Mouse (Mus musculus) right cerebral cortex, adult 2 months (tissue): ENCODE data around the gene Prr12.

Source experiments
- DNase-seq, 2 experiments: peaks; one replicate each; pipeline ENCODE4 v3.0.0; 2021 to 2022; ENCODE audit warnings: low spot score in 2 of 2

Gene Prr12

DNA sequence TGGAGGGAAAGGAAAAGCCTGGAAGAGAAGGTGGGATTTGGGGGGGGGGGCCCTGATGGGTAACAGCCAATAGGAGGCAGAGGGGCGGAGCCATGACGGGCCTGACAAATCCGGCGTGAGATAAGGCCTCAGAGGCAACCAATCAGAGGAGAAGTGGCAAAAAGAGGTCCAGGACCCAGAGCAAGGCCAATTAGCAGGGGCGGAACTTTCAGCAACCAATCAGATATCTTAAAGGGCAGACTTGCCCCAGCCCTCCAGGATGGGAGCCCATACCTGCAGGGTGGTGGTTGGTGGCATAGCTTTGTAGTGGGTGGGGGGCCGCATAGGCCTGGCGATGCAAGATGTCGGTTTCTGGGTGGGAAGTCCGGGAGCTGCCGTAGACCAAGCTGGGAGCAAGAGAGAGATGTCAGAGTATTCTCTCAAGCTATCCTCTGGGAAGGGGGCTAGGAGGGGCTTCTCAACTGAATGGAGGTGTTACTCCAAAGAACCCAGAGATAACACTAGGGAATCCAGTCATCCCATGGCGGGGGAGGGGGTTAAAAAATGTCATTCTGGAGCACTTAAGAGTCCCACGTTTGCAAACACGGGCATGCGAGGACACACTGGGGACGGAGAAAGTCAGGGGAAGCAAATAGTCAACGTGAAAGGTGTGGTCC lies 1.6 kb downstream of the Prr12 start:
- peak; percentile 60 to 74 for DNase-seq

DNA sequence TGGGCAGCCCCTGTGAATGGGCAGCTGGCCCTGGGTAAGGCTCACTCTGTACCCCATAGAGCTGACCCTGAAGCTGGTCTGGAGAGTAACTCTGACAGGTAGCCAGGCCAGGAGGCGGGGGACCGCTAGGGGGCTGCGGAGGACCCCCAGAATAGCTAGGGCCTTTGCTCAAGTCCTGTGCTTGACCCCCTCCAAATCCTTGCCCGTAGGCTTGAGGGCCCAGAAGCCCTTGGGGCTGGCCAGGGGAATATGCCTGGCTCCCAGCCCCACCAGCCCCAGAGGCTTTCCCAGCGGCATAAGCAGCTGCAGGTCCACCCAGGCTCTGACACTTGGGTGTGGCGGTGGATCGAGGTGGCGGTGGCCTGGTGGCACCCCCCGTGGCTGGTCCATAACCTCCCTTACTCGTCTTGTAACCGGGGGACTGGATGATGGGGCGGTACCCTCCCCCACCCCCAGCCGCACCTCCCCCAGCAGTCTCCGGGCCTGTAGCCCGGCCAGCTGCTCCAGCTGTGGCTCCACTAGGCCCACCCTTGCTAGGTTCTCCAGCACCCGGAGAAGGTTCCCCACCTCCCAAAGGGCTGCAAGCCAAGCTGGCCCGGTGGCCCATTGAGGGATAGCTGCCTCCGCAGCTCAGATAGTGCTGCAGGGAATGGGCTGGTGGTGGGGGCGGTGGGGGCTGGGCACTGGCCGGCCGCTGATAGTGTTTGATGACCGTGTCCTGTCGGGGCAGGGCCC lies 3.6 kb downstream of the Prr12 start:
- no peak for DNase-seq

DNA sequence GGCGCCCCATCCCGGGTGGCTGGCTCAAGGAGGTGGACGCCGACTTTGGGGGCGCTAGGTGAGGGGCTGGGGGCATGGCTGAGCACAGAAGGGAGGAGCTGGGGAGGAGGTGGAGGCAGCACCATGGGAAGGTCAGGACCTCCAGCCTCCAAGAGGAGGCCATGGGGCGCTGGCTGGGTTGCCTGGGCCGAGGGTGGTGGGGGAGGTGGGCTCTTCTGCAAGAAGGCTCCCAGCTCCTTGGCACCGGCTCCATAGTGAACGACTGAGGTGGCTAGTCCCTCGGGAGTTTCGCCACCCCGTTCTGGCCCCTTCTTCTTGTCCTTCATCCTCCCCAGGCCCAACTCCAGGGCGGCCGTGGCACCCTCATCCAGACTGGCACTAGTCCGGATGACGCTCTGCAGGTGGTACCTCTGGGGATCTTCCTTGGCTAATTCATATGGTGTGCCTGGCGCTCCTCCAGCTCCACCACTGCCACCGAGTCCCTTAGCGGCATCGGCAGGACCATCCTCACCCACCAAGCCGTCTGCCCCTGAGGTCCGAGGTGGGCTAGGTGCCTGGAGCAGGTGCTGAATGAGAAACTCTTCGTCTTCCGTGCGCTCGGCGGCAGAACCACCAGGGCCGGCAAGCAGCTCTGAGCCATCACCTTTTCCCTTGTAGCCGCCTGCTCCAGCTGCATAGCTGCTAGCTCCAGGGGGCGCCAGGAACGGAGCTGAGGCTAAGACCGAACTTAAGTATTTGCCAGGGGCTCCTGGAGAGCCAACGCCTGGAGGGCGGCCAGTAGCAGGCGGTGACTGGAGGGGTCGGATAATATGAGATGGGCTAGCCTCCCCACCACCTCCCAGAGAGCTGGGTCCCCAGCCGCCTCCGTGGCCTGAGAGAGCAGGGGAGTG lies 4.4 kb downstream of the Prr12 start:
- DNase-seq: no peak

DNA sequence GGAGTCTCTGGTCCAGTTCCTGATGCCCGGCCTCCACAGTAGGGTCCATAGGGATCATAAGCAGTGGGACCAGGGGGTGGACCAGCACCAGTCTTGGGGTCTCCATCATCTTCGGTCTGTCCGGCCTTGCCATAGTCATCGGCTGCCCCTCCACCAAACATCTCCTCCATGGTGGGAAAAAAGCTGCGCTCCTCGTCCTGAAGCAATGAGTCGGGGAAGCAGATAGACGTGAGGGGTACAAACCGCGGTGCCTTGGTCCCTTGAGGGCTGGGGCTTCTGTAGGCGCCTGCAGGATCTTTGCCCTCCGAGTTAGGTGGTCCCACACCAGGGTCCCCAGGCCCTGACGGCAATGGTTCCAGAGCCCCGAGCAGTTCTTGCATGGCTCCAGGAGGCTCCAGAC lies 5.2 kb downstream of the Prr12 start:
- no peak for DNase-seq

DNA sequence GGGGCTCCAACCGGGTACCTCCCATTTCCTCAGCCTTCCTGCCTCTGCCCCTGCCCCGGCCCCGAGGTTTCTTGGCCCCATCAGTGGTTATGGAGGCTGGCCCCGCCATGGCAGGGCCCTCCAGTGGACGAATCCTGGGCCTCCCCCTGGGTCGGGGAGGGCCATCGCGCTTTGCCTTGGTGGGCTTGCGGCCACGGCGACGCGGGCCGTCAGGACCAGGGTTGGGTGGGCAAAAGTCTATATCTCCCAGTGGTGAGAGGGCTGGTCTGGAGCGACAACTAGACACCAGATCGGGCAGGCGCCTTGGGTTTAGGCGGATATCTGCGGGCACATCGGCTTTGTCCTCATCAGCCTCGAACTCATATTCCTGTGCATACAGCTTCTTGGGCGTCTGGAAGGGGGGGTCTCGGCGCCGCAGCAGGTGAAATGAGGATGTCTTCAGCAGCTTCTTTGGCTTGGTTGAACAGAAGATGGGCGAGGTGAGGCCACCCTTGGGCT lies 5.8 kb downstream of the Prr12 start:
- DNase-seq: no peak

DNA sequence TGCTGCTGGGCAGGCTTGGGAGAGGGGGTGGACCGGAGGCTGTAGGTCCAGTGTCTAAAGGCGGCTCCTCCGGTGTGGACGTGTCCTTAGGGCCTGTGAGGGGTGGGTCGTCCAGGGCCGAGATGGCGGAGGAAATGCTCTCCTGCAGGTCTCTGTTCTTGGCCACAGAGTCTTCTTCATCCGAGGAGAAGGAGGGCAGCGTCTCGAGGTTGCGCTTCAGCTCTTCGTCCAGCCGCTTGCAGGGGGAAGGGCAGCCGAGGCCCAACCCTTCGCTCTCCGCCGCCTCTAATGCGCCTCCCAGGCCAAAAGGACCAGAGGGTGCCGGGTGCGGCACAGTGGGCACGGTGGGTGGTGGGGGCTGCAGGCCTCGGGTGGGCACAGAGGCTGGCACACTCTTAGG lies 6.9 kb downstream of the Prr12 start:
- DNase-seq: no peak

DNA sequence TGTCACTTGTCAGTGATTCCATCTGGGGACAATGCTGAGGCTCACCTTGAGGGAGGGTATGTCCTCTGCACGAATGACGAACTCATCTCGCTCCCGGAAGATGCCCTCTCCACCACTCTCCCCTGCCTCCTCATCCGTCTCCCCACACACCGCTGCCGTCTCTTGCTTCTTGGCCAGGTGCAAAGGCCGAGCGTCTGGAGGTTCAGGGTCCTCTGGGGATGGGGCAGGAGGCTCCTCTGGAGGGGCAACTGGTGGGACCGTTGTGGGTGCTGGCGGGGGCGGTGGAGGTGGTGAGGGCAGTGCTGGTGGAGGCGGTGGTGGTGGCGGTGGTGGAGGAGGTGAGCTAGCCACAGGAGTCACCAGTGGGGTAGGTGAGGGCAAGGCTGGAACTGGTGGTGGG lies 9.4 kb downstream of the Prr12 start:
- DNase-seq: no peak

DNA sequence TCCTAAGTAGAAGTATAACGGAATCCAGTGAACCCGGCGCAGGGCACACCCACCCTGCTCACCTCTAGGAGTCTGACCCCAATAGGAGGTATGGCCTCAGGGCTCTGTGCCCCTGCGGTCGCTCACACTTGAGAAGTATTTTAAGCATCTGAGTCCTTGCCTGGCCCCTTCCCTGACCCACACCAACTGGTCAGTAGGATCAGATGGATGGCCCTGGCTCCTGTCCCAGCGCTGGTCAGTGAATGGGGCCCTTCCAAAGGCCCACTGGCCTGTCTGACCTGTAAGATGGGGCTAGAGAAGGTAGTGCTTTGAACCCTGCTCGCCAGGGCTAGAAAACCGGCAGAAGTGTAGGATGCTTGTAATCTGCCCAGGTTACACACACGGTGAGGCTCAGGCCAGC lies 11.8 kb downstream of the Prr12 start:
- DNase-seq: no peak

DNA sequence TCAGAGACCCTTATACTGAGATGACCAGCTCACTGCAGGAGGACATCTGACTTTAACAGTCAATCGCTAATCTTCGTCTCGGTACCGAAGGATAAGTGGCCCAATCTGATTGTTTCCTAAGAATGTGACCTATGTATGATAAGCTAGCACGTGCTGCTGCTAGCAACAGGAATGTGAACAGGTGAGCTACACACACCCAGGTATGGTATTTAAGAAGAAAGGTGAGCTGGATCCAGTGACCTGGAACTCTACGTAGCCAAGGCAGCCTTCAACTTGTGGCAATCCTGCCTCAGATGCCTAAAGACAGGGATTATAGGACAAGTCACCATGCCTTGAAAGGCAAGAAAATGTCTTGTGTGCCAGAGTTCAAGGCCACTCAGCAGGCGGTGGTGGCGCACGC lies 14.3 kb downstream of the Prr12 start:
- no peak for DNase-seq

DNA sequence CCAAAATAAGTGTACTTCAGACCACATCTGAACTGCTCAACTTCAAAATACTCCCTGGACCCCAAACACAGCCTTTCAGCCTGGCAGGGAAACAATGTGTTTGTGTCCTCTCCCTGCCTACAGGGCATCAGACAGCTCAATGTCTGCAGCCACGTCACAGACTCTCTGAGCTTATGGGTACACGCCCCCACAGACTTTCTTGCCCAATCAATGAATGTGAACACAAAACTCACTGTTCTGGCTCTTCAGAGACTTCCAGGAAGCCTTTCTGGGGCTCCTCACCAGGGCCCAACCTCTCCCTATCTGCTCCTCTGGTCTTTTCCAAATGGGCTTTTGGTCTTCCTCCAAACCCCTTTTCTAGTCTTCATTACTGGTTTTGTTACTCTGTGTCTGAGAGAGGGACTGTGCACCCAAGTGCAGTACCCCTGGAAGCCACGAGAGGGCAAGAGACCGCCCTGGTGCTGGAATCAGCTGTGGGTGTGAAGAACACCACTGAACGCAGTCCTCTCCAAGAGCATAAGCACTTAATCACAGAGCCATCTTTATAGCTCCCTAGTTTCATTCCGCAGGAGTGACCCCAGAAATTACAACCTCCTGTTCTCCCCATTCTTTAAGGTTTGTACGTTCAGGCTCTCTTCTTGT lies 14.8 kb downstream of the Prr12 start:
- no peak for DNase-seq

DNA sequence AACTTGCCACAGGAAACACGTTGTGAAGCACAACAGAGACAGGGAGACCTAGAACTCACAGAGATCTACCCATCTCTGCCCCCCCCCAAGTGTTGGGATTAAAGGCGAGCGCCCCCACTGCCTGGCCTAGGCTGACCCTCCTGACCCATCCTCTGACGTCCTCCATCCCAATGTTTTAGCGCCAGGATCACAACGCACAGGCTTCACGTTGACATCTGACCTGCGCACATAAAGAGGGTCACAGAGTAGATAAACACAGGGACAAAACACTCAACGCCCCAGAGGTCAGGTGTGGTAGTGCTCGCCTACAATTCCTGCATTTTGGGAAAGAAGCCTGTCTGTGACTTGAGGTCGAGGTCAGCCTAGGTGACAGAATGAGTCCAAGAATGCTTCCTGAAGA lies 16.0 kb downstream of the Prr12 start:
- DNase-seq: no peak

DNA sequence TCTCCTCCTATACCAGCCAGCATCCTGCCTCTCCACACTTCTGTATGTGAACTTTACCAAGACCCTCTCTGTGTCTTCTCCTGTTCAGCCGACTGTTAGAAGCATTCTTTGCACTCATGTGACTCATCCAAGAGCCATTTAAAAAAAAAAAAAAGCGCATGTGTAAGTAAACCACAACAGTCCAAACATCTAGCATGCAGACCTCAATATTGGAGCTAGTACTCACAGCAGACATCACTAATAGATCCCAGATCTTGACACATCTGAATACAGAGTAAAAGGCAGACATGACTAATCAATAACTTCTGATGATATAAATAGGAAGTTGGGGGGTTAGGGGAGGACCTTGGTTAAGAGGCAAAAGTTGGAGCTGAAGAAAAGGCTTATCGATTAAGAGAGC lies 17.1 kb downstream of the Prr12 start:
- DNase-seq: no peak

DNA sequence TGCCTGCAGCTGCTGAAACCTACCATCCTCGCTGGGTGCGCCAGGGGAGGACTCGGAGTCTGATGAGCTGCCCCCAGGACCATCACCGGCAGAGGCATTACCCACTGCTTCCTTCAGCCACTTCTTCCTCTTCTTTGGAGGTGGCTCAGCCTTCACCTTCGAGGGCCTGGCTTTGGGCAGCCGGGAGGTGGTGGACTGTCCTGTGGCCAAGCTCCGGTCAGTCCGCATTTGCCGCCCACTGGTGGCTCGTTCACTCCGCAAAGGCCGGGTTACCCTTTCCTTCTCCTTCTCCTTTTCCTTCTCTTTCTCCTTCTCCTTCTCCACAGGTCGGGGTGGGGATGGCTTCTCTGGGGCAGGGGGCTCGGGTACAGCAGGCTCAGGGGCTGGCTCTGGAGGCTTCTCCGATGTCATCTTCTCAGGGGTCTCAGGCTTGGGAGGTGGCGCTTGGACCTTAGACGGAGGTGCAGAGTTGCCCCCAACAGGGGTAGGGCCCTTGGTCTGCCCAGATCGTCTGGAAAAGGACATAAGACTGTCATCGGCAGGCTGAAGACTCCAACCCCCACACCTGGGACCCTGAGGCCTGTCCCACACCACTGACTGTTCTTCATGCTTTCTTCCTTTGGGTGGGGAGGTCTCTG lies 18.8 kb downstream of the Prr12 start:
- DNase-seq: no peak

DNA sequence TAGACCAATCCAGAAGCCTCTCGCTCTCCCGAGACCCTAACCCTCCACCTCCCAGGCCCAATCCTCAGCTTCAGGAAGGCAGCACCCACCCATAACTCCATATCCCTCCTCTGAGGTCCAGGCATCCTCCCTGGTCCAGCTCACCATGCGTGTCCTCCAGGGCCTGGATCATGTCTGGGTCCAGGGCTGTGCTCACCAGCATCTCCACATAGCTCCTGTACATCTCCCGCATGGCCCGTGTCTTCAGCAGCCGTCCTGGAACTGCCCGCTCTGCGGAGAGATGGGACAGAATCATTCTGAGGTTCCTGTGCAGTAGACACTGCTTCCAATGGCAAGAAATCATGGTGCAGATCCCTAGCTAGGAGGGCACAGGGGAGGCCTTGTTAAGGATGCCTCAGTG lies 21.8 kb downstream of the Prr12 start:
- DNase-seq: no peak

DNA sequence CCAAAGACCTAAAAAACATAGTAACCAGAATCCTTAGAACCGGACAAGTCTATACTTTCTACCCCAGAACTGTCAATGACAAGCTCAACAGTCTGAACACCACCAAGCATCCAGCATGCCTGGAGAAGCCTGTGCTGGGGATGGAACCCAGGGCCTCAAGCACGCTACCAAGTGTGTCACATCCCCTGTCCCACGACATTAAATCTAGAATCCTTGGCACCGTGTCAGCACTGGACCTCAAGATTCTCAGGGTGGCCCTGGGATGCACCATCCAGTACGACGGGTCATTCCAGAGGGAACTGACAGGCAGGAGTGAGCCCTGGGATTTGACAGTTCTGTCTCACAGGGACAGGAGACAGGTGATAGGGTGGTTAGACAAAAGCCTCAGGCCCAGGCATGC lies 22.7 kb downstream of the Prr12 start:
- DNase-seq: no peak

DNA sequence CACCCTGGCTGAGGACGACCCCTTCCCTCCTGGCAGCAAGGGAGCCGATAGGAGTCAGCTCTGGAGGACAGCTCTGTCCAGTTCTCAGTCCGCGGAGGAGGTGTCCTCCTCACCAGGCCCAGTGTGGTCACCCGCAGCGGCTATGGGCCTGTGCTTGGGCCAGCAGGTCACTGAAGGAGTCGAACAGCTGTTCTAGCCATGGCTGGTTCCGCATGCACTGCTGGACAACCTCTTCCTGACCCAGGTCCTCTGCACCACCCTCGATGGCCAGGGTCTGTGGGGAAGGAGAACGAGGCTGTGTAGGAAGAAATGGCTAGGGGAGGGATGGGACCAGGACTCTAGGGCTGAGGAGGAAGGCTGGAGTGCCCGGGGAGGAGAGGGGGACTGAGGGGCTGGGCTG lies 24.3 kb downstream of the Prr12 start:
- no peak for DNase-seq

DNA sequence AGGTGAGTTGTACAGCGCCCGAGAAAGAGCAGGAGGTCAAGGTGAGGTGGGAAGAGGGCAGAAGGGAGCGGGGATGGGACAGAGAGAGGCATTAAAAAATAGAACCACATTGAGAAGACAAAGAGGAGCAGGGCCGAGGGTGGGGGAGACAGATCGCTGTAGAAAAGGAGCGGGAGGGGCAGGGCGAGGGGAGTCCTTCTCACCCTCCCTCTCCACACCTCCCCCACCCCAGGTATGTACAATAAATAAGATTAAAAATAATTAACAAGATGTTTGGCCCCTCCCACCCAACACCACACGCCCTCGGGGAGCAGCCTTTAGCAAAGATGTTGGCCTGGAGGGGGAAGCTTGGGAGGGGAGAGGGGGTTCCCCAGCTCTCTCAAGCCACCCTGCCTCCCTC lies 24.9 kb downstream of the Prr12 start:
- DNase-seq: no peak

DNA sequence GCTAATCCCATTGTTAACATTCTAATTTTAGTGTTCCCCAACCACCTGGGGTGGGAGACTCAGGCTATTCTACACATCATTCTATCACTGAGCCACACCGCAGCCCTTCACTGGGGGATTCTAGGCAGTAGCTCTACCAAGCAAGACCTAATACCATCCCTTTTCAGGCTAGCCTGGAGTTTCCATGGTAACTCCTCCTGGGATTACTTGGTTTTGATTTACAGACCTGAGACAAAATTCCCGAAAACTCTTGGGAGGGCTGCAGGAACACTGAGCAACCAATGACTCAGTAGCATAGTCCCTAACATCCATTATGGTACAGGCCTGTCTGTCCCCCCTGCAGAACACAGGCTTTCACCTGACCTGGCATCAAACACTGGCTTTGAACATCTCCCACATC lies 26.4 kb downstream of the Prr12 start:
- no peak for DNase-seq

DNA sequence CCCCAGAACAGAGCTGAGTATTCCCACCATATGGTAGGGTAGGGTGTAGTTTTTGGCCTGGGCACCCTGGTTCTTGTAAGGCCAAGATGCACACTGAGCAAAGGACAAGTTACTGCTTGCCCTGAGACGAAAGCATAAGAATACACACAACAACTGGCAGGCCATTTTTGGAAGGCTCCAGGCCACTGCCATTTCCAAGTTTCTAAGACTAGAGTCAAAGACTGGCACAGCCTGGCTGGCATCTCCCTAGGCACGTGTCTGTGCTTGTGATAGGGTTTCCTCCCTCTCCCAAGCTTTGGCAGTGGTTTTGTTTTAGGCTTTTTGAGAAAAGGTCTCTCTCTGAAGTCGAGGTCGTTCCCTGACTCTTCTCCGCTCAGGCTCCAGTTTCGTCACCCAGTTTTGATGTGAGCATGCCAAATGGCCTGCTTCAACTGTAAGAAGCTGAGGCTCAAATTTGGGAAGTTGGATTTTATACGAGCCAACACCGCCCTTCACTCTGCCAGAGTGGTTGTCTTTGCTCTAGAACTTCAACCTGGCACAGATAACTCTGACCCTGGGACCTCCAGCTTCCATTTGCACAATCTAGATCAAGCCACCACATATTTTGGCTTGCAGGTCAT lies 27.0 kb downstream of the Prr12 start:
- DNase-seq: no peak

DNA sequence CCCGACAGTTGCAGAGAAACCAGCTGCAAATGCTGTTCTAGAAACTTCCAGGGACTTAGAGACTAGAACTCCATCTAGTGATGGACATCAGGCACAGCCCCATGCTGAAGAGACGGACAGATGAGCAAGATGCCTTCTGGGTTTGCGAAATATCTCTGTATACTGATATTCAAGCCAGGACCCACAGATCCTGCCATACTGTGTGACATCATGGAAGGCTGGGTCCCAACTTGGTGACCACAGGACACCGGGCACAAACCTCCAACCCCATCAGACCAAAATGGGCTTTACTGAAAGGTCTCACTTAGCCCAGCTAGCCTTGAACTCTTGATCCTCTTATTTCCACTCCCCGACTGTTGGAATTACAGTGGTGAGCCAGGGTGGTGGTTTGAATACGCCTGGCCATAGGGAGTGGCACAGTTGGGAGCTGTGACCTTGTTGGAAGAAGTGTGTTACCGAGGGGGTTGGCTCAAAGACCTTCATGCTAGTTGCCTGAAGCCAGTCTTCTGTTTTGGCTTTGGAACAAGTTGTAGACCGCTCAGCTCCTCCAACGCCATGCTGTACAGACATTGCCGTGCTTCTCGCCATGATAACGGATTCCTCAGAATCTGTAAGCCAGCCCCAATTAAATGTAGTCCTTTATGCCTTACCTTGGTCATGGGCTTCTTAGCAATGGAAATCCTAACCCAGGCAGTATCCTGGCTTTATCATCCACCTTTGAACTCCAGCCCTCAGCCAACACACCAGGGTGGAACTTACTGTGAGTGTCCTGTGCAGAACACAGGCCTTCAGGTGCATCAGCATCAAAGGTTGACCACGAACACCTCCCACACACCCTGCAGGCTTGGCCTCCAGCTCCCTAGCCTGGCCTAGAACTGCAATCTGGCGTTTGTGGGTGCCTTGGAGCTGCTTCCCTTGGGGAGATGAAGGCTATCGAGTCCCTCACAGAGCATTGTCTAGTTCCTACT lies 28.1 kb downstream of the Prr12 start:
- DNase-seq: no peak
